Mouse (Mus musculus) C2C12 (cell line): Measurements from ENCODE around the gene Itpkb. TPM values are rescaled to one million over a fixed set of nuclear protein-coding genes. Genes with fewer than 3 reads are reported as not detected.
A peak's percentile ranks its signal among the peaks of the same experiment; 100 is the strongest.

Experiments
- H3K27me3 ChIP-seq: one replicate; pipeline ENCODE4 v1.6.1; 2011; ENCODE audit not compliant: control insufficient read depth, insufficient read depth, insufficient read length
- H3K36me3 ChIP-seq: one replicate; pipeline ENCODE4 v1.6.1; 2011; ENCODE audit not compliant: control insufficient read depth, insufficient read depth
- H3K4me3 ChIP-seq: one replicate; pipeline ENCODE4 v1.5.1; 2011; ENCODE audit warnings: mild to moderate bottlenecking, control low read depth; ENCODE audit not compliant: poor library complexity, insufficient read depth, severe bottlenecking
- H3K79me2 ChIP-seq: one replicate; pipeline ENCODE4 v1.6.1; 2011; ENCODE audit not compliant: control insufficient read depth, insufficient read depth
- H3K79me3 ChIP-seq: one replicate; pipeline ENCODE4 v1.6.1; 2011; ENCODE audit warnings: low read depth, control low read depth
- H3ac ChIP-seq: one replicate; pipeline ENCODE3; 2011; ENCODE audit warnings: low read depth; ENCODE audit not compliant: control insufficient read depth, insufficient read length
- CEBPB ChIP-seq: IDR thresholded peaks from one replicate; pipeline ENCODE4 v1.6.1; 2011; ENCODE audit warnings: low read depth, mild to moderate bottlenecking, control low read depth, moderate library complexity
- CTCF ChIP-seq: IDR thresholded peaks from one replicate; pipeline ENCODE4 v1.5.1; 2011; ENCODE audit not compliant: control insufficient read depth, insufficient read depth, insufficient read length
- FOSL1 ChIP-seq: IDR thresholded peaks from one replicate; pipeline ENCODE4 v1.8.0; 2011; ENCODE audit warnings: mild to moderate bottlenecking, low read length; ENCODE audit not compliant: poor library complexity, insufficient read depth, severe bottlenecking
- MAX ChIP-seq: IDR thresholded peaks from one replicate; pipeline ENCODE4 v1.6.1; 2011; ENCODE audit warnings: mild to moderate bottlenecking, control low read depth
- MYOD1 ChIP-seq: IDR thresholded peaks from one replicate; pipeline ENCODE4 v1.6.1; 2011; ENCODE audit warnings: low read depth; ENCODE audit not compliant: control insufficient read depth, insufficient read length
- MYOG ChIP-seq: IDR thresholded peaks from one replicate; pipeline ENCODE4 v1.6.1; 2011; ENCODE audit not compliant: control insufficient read depth, insufficient read length; ENCODE audit errors: extremely low read depth
- USF1 ChIP-seq: IDR thresholded peaks from one replicate; pipeline ENCODE4 v1.6.1; 2011; ENCODE audit warnings: low read depth, mild to moderate bottlenecking, control low read depth, moderate library complexity
- polyA plus RNA-seq: library from polyadenylated mRNA; unstranded; fragments of >200 nt; fragmentation: generic; extraction: Trizol; gene quantifications from one replicate; pipeline ENCODE4 v1.2.1, GENCODE M21; 2012; ENCODE audit warnings: missing spikeins

Gene Itpkb
- polyA plus RNA-seq, 1 experiment = 1.1 TPM

DNA sequence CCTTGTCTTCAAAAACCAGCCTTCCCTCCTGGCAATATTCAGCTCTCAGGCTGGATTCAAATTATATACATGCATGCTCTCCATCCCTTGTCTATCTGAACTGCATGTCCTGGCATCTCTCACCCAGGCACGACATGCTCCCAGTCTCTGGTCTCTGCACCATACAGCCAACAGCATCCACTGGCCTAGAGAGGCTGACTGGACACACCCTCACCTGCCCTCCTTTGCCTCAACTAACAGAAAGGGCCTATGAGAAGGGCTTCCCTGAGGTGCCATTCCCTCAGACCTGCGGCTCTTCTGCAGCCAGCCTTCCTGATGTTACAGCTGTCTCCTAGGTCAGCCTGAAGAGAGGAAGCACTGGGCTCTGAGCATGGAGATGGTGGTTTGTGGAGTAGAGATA is 88.8 kb downstream of the Itpkb start:
- H3K36me3 ChIP-seq = no peaks in the 10 kb centered on the region

DNA sequence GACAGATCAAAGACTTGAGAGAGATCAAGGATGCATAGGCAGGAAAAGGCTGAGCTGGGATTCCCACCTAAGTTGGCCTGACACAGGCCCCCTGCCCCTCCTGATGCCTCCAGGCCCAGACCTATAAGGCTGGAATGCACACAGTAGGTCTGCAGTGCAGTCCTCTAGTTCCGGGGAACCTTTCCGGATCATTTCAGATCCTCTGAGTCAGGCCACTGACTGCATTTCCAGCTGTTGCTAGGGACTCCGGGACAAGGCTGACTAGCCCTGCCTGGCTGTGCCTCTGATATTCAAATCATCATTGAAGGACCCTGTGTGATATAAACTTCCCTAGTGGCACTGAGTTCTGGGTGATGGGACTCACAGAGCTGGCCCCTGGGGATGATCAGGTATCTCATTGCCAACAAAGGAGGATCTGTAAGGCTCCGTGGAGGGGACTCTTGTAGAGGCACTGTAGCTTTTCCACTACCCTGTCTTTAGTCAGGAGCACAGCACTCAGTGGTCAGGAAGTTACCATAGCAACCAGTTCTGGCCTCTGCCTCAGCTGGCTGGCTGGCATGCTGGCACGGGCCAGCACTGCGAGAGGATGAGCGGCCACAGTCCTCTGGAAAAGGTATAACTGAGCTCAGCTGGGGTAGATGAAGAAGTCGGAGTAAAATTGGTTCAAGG is 90.3 kb downstream of the Itpkb start:
- Histone ChIP-seq H3K79me3 (no peaks in the 10 kb centered on the region), H3K27me3 (peaks cover under 1% of the 10 kb centered on the region), H3K4me3 (no peak overlapping the region), H3K36me3 (no peaks in the 10 kb centered on the region), H3K79me2 (no peaks in the 10 kb centered on the region), H3ac (no peak overlapping the region)
- TF ChIP-seq MYOG (no peak), MAX (no peak), USF1 (no peak), FOSL1 (no peak), CTCF (no peak), CEBPB (no peak), MYOD1 (no peak)

More for the DNA sequence above, 88.8 kb downstream of the Itpkb start:
- TF ChIP-seq MAX (no peak), USF1 (no peak), MYOD1 (no peak), CEBPB (no peak), FOSL1 (no peak), MYOG (no peak), CTCF (no peak)
- no peaks in the 10 kb centered on the region for H3K79me2 ChIP-seq
- no peak overlapping the region for H3K4me3 ChIP-seq
- no peaks in the 10 kb centered on the region for H3K79me3 ChIP-seq
- no peak overlapping the region for H3ac ChIP-seq
- H3K27me3 ChIP-seq = no peaks in the 10 kb centered on the region

DNA sequence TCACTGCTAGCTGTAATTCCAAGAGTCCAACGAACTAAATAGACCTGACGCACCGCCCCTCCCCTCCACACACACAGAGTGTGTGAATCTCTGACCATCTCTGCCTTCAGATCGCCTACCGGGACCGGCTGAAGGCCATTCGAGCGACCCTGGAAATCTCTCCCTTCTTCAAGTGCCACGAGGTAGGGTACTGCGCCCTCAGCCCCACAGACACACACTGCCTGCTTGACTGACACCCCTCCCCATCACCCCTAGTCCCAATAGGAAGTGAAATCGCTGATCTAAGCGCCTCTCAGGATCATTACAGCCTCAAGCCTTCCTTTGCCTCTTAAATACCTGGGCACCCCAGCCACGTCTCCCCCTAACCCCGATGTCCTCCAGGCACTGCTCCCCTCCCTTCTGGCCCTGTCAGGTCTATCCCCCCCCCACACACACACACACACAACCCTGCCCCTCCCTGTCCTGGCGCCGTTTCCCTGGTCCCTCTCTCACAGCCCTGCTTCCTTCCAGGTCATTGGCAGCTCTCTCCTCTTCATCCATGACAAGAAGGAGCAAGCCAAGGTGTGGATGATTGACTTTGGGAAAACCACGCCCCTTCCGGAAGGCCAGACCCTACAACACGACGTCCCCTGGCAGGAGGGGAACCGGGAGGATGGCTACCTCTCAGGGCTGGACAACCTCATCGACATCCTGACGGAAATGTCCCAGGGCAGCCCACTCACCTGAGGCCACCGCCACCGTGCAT is 91.1 kb downstream of the Itpkb start:
- Histone ChIP-seq H3K36me3 (no peaks in the 10 kb centered on the region), H3K4me3 (no peak overlapping the region), H3K27me3 (peaks cover 3% of the 10 kb centered on the region), H3ac (no peak overlapping the region), H3K79me3 (no peaks in the 10 kb centered on the region), H3K79me2 (no peaks in the 10 kb centered on the region)
- TF ChIP-seq MYOG = no peak
- no peak for TF ChIP-seq CTCF
- TF ChIP-seq MAX = no peak
- no peak for TF ChIP-seq FOSL1

DNA sequence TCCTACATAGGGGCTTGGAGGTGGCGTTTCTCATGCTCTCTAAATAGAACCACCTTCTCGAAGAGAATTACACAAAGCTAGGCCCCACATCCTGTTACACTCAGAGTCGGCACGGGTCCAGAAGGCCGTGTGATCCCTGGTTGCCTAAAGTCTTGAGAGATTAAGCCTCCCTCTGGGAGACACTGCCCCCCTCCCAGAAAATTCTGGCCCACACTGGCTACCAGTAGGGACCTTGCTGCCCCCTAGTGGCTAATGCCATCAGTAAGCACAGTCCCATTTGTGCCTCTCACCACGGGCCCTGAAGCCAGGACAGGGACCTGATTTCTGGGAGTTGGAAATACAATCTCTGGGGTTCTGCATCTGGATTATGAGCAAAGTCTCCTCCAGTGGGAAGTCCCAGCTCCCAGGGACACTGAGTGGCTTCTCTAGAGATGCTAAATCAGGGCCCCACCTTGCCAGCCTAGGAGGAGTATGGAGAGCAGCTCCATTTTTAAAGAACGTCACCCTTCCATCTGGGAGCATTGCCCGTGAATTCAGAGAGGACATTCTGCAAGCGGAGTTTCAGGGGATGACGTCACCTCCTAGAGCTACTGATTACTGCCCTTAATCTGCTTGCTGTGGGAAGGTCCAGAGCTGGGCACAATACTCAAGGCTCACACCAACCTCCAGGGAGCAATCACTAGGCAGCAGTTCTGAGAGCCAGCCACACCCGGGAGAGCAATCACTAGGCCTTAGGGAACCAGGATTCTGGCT is 92.0 kb downstream of the Itpkb start:
- TF ChIP-seq CTCF = peak; percentile 69
- no peak for TF ChIP-seq CEBPB
- Histone ChIP-seq H3K36me3 (no peaks in the 10 kb centered on the region), H3K79me2 (no peaks in the 10 kb centered on the region)

DNA sequence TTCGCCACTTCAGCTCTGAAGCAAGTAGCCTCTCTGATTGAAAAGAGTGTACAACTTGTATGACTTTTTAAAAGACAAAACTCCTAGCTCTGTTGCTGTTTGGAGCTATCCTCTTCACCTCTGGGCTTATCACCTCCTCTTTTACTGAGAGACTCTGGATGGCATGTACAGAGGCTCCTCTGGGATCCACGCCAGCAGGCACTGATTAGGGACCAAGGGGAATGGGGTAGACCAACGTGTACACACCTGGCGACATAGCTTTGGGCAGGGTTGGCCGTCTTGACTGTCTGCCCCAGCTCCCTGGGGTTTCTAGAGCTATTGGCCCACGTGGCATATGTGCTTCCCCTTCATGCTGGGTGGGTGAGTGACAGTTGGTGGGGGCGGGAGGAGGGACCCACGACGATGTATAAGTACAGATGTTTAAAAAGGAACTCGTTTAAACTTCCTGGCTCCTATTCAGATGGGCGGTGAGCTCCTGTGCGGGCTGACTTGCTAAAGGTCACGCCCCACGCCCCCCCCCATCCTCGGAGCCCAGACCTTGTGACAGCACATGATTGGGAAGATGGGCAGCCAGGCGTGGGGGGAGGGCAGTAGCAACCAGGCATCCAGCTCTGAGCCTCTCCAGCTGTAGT is 92.8 kb downstream of the Itpkb start:
- Histone ChIP-seq H3ac (no peak overlapping the region), H3K79me2 (no peaks in the 10 kb centered on the region), H3K4me3 (no peak overlapping the region), H3K36me3 (no peaks in the 10 kb centered on the region), H3K27me3 (peaks cover 3% of the 10 kb centered on the region), H3K79me3 (no peaks in the 10 kb centered on the region)
- TF ChIP-seq FOSL1 (no peak), CTCF (no peak), MYOD1 (no peak), CEBPB (no peak), MAX (no peak), MYOG (no peak), USF1 (no peak)

More for the DNA sequence above, 92.0 kb downstream of the Itpkb start:
- Histone ChIP-seq H3K79me3 (no peaks in the 10 kb centered on the region), H3K4me3 (no peak overlapping the region), H3ac (no peak overlapping the region), H3K27me3 (peaks cover 3% of the 10 kb centered on the region)
